Mouse (Mus musculus) embryonic facial prominence, embryonic 13.5 days (tissue): ENCODE data around the gene Eif1b. TPM values are rescaled to one million over a fixed set of nuclear protein-coding genes. Genes with fewer than 3 reads are reported as not detected.
"Not testable (repeated sequence)": the region's sequence is repeated elsewhere in the genome, so short reads cannot be mapped to it uniquely, and the experiment has no call there.

Source experiments
- ATAC-seq: fragments of 200-750 bp; cut with Nextera tagmentation; 2 replicates; pipeline ENCODE4 v1.8.0; 2017; ENCODE audit warnings: low read depth; ENCODE audit not compliant: insufficient number of reproducible peaks, insufficient read depth, low FRiP score, low TSS enrichment
- H3K27ac ChIP-seq: fragments of 300-500 bp; sonication (generic); 2 replicates; pipeline ENCODE4 v1.5.1; 2015; ENCODE audit warnings: moderate library complexity, mild to moderate bottlenecking, inconsistent platforms
- H3K27me3 ChIP-seq: fragments of 300-500 bp; sonication (generic); 2 replicates; pipeline ENCODE4 v1.6.1; 2015; ENCODE audit warnings: mild to moderate bottlenecking, inconsistent platforms
- H3K36me3 ChIP-seq: fragments of 300-500 bp; sonication (generic); 2 replicates; pipeline ENCODE4 v1.6.1; 2015; ENCODE audit warnings: mild to moderate bottlenecking, inconsistent platforms
- H3K4me1 ChIP-seq: fragments of 300-500 bp; sonication (generic); 2 replicates; pipeline ENCODE4 v1.6.1; 2015; ENCODE audit warnings: inconsistent platforms
- H3K4me2 ChIP-seq: fragments of 300-500 bp; sonication (generic); 2 replicates; pipeline ENCODE4 v1.6.1; 2015; ENCODE audit warnings: moderate library complexity, mild to moderate bottlenecking, inconsistent platforms
- H3K4me3 ChIP-seq: fragments of 300-500 bp; sonication (generic); 2 replicates; pipeline ENCODE4 v1.5.1; 2015; ENCODE audit warnings: mild to moderate bottlenecking, inconsistent platforms
- H3K9ac ChIP-seq: fragments of 300-500 bp; sonication (generic); 2 replicates; pipeline ENCODE4 v1.6.1; 2015; ENCODE audit warnings: mild to moderate bottlenecking, inconsistent platforms
- H3K9me3 ChIP-seq: fragments of 300-500 bp; sonication (generic); 2 replicates; pipeline ENCODE4 v1.6.1; 2016; ENCODE audit warnings: inconsistent platforms
- WGBS: fragments of 180-500 bp; shearing (Covaris S2); methylation state at CpG from one replicate; pipeline ENCODE4 v1.1.7; 2015; ENCODE audit warnings: mixed read lengths; 5-methylcytosine and 5-hydroxymethylcytosine counted together
- polyA plus RNA-seq: library from polyadenylated mRNA; unstranded; fragments of >200 nt; fragmentation: Nextera tagmentation; extraction: Ambion mirVana; gene quantifications from 2 replicates; pipeline ENCODE4 v1.2.1, GENCODE M21; 2015

The Eif1b gene
- polyA plus RNA-seq, 1 experiment from 2014 or later = 207 TPM

GRCm38 (mm10) chr9:120521161-120521560 lies 29.1 kb downstream of the Eif1b start:
- Histone ChIP-seq H3K27me3 (no peaks in the 10 kb centered on the region), H3K36me3 (no peaks in the 10 kb centered on the region), H3K9me3 (no peaks in the 10 kb centered on the region), H3K9ac (no peak overlapping the region), H3K4me2 (no peak overlapping the region), H3K4me3 (no peak overlapping the region), H3K4me1 (peaks cover 7% of the 10 kb centered on the region), H3K27ac (no peak overlapping the region)
- no peak for ATAC-seq
- 84% methylated on average over 1 of the region's 1 CpGs for WGBS

- Histone ChIP-seq H3K9ac (no peak overlapping the region), H3K4me1 (peaks cover 10% of the 10 kb centered on the region; the same call in 1 of the 2 replicates), H3K9me3 (no peaks in the 10 kb centered on the region), H3K36me3 (no peaks in the 10 kb centered on the region), H3K4me2 (no peak overlapping the region), H3K27me3 (no peaks in the 10 kb centered on the region), H3K4me3 (no peak overlapping the region), H3K27ac (no peak overlapping the region)
- no peak for ATAC-seq
- 73% methylated on average over 4 of the region's 4 CpGs for WGBS
Measured at GRCm38 (mm10) chr9:120527270-120527669, 35.2 kb downstream of the Eif1b start.

- Histone ChIP-seq H3K36me3 (no peaks in the 10 kb centered on the region), H3K4me2 (no peak overlapping the region), H3K9ac (no peak overlapping the region), H3K4me3 (no peak overlapping the region), H3K27me3 (no peaks in the 10 kb centered on the region), H3K4me1 (peaks cover 10% of the 10 kb centered on the region; the same call in 1 of the 2 replicates), H3K27ac (no peak overlapping the region), H3K9me3 (no peaks in the 10 kb centered on the region)
- no peak for ATAC-seq
- 90% methylated on average over 8 of the region's 8 CpGs for WGBS
Measured at GRCm38 (mm10) chr9:120527919-120528318, 35.9 kb downstream of the Eif1b start.

GRCm38 (mm10) chr9:120528815-120529510 lies 36.9 kb downstream of the Eif1b start:
- H3K27ac ChIP-seq = 0 out of 2 replicates have a peak overlapping the region, but pooled peaks have one; percentile 44
- no peaks in the 10 kb centered on the region for H3K36me3 ChIP-seq
- ATAC-seq = no peak
- H3K27me3 ChIP-seq = no peaks in the 10 kb centered on the region
- no peak overlapping the region for H3K4me2 ChIP-seq
- 73% methylated on average over 17 of the region's 17 CpGs for WGBS
- no peak overlapping the region for H3K9ac ChIP-seq
- peaks cover 10% of the 10 kb centered on the region; the same call in 1 of the 2 replicates for H3K4me1 ChIP-seq
- no peak overlapping the region for H3K4me3 ChIP-seq
- no peaks in the 10 kb centered on the region for H3K9me3 ChIP-seq

GRCm38 (mm10) chr9:120530471-120530870 lies 38.4 kb downstream of the Eif1b start:
- no peak overlapping the region for H3K4me2 ChIP-seq
- WGBS = 89% methylated on average over 5 of the region's 5 CpGs
- H3K4me3 ChIP-seq = no peak overlapping the region
- H3K4me1 ChIP-seq = 0 out of 2 replicates have a peak, but pooled peaks cover 7% of the 10 kb centered on the region
- H3K9me3 ChIP-seq = no peaks in the 10 kb centered on the region
- no peaks in the 10 kb centered on the region for H3K27me3 ChIP-seq
- H3K36me3 ChIP-seq = no peaks in the 10 kb centered on the region
- no peak overlapping the region for H3K9ac ChIP-seq
- H3K27ac ChIP-seq = no peak overlapping the region
- ATAC-seq = no peak

GRCm38 (mm10) chr9:120532062-120532461 lies 40.0 kb downstream of the Eif1b start:
- H3K4me1 ChIP-seq = 0 out of 2 replicates have a peak, but pooled peaks cover 7% of the 10 kb centered on the region
- no peaks in the 10 kb centered on the region for H3K36me3 ChIP-seq
- H3K27me3 ChIP-seq = no peaks in the 10 kb centered on the region
- ATAC-seq = no peak
- no peak overlapping the region for H3K27ac ChIP-seq
- no peaks in the 10 kb centered on the region for H3K9me3 ChIP-seq
- WGBS = 80% methylated on average over 6 of the region's 6 CpGs
- no peak overlapping the region for H3K9ac ChIP-seq
- no peak overlapping the region for H3K4me3 ChIP-seq
- no peak overlapping the region for H3K4me2 ChIP-seq

- no peaks in the 10 kb centered on the region for H3K36me3 ChIP-seq
- H3K4me2 ChIP-seq = no peak overlapping the region
- no peak overlapping the region for H3K27ac ChIP-seq
- no peak for ATAC-seq
- no peaks in the 10 kb centered on the region for H3K9me3 ChIP-seq
- no peak overlapping the region for H3K9ac ChIP-seq
- no peaks in the 10 kb centered on the region for H3K27me3 ChIP-seq
- WGBS = 78% methylated on average over 6 of the region's 6 CpGs
- no peak overlapping the region for H3K4me3 ChIP-seq
- 0 out of 2 replicates have a peak, but pooled peaks cover 7% of the 10 kb centered on the region for H3K4me1 ChIP-seq
Measured at GRCm38 (mm10) chr9:120532691-120533090, 40.7 kb downstream of the Eif1b start.

- H3K9me3 ChIP-seq, H3K9ac ChIP-seq, H3K4me3 ChIP-seq, ATAC-seq, H3K27me3 ChIP-seq, H3K27ac ChIP-seq, H3K4me2 ChIP-seq, H3K4me1 ChIP-seq, H3K36me3 ChIP-seq: not testable (repeated sequence)
- 91% methylated on average over 8 of the region's 8 CpGs for WGBS
Measured at GRCm38 (mm10) chr9:120533446-120533950, 41.5 kb downstream of the Eif1b start.

GRCm38 (mm10) chr9:120539662-120540251 lies 47.7 kb downstream of the Eif1b start, which contains the start of gene Entpd3:
Entpd3 (plus strand) TSS chr9:120539818.
- peak within 1 kb of the TSS; percentile 52 for H3K4me3 ChIP-seq
- H3K36me3 ChIP-seq = no peaks in the 10 kb centered on the region
- no peaks in the 10 kb centered on the region for H3K9me3 ChIP-seq
- no peak within 1 kb of the TSS for H3K27ac ChIP-seq
- H3K9ac ChIP-seq = peak within 1 kb of the TSS; percentile 71
- H3K27me3 ChIP-seq = peaks cover 28% of the 10 kb centered on the region
- no peak for ATAC-seq
- H3K4me1 ChIP-seq = peaks cover 26% of the 10 kb centered on the region
- H3K4me2 ChIP-seq = peak within 1 kb of the TSS; percentile 84
- WGBS = under 1% methylated on average over 31 of the region's 31 CpGs

- WGBS = 13% methylated on average over 2 of the region's 2 CpGs
- no peak overlapping the region for H3K4me3 ChIP-seq
- H3K27ac ChIP-seq = no peak overlapping the region
- H3K4me2 ChIP-seq = peak overlapping the region; percentile 35
- H3K27me3 ChIP-seq = peaks cover 28% of the 10 kb centered on the region
- no peaks in the 10 kb centered on the region for H3K9me3 ChIP-seq
- H3K4me1 ChIP-seq = peaks cover 28% of the 10 kb centered on the region
- no peak overlapping the region for H3K9ac ChIP-seq
- ATAC-seq = 0 out of 2 replicates have a peak, but pooled peaks have one; percentile 6
- no peaks in the 10 kb centered on the region for H3K36me3 ChIP-seq
Measured at GRCm38 (mm10) chr9:120541411-120541810, 49.4 kb downstream of the Eif1b start.

- ATAC-seq = no peak
- peak overlapping the region; percentile 35 for H3K4me2 ChIP-seq
- H3K36me3 ChIP-seq = no peaks in the 10 kb centered on the region
- H3K9ac ChIP-seq = no peak overlapping the region
- no peak overlapping the region for H3K4me3 ChIP-seq
- WGBS = 1% methylated on average over 6 of the region's 6 CpGs
- H3K27me3 ChIP-seq = peaks cover 28% of the 10 kb centered on the region
- H3K27ac ChIP-seq = peak overlapping the region; percentile 22; the same call in 1 of the 2 replicates
- H3K9me3 ChIP-seq = no peaks in the 10 kb centered on the region
- H3K4me1 ChIP-seq = peaks cover 36% of the 10 kb centered on the region
Measured at GRCm38 (mm10) chr9:120542241-120542640, 50.2 kb downstream of the Eif1b start.
